Mouse (Mus musculus): ENCODE data around the gene Gm6169. TPM values are rescaled to one million over a fixed set of nuclear protein-coding genes. Genes with fewer than 3 reads are reported as not detected.

Gene Gm6169
- total RNA-seq, 2 experiments from 2014 or later, result 8.9 TPM; not detected in 1

Other genes starting within 250 kb of the Gm6169 start
- gene Gcnt4, start 174.5 kb downstream of the Gm6169 start, total RNA-seq (2021), result under 1 TPM; 0.11 to 0.23 TPM
- not detected for gene 1700029F12Rik, start 64.9 kb downstream of the Gm6169 start, total RNA-seq (2021)
- gene Fam169a, start 32.0 kb downstream of the Gm6169 start, total RNA-seq (2021), result not detected
- gene Gfm2, start 38.7 kb upstream of the Gm6169 start, total RNA-seq (2021), result 10 to 100 TPM; 39.8 to 47.7 TPM
- gene Nsa2, start 38.7 kb upstream of the Gm6169 start, total RNA-seq (2021), result 10 to 100 TPM; 66.5 to 67.6 TPM
- 10 to 100 TPM; 12.8 to 13.0 TPM for gene Hexb, start 99.1 kb upstream of the Gm6169 start, total RNA-seq (2021)
- 1 to 10 TPM; 3.2 to 3.6 TPM for gene Enc1, start 141.9 kb upstream of the Gm6169 start, total RNA-seq (2021)